Mouse (Mus musculus) heart, postnatal 0 days (tissue): ENCODE measurements around the gene Zfp866.

Source experiments
- CTCF ChIP-seq: IDR thresholded peaks from 2 replicates; pipeline ENCODE4 v1.5.1; 2016; ENCODE audit warnings: antibody characterized with exemption, control low read depth, low read depth
- EP300 ChIP-seq: IDR thresholded peaks from 2 replicates; pipeline ENCODE4 v1.6.1; 2016; ENCODE audit warnings: antibody characterized with exemption, low read depth

DNA sequence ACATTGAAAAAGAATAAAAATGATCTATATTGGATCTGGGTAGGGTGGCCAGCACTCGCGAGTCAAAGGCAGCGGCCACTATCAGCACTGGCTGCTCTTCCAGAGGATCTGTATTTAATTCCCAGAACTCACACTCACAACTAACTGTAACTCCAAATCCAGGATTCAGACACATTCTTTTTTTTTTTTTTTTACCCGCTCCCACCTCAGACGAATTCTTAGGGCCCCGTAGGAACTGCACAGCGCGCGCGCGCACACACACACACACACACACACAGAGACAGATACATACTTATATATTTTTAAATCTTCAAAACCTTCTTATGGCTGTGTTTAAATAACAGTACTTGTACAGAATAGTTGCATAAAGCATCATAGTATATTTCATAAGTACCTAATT is 614 bp downstream of the Zfp866 start:
- TF ChIP-seq CTCF: no peak
- no peak for TF ChIP-seq EP300
